Mouse (Mus musculus) adrenal gland, adult 8-10 months (tissue): ENCODE data around the gene Exoc4. TPM values are rescaled to one million over a fixed set of nuclear protein-coding genes. Genes with fewer than 3 reads are reported as not detected.

Experiments used
- DNase-seq: peaks from one replicate; pipeline ENCODE4 v3.0.0; 2022
- total RNA-seq, 4 experiments: library from RNA; stranded (reverse); gene quantifications; 2 replicates each; pipeline ENCODE4 v1.2.4; 2022

The Exoc4 gene
- total RNA-seq, 4 experiments from 2014 or later, result 53.2 to 76.5 (median 58.9) TPM

GRCm38 (mm10) chr6:33310486-33310885 lies 61.6 kb downstream of the Exoc4 start:
- DNase-seq, result no peak

GRCm38 (mm10) chr6:33322849-33323248 lies 74.0 kb downstream of the Exoc4 start:
- DNase-seq, result no peak

GRCm38 (mm10) chr6:33323386-33323785 lies 74.5 kb downstream of the Exoc4 start:
- no peak for DNase-seq

GRCm38 (mm10) chr6:33328326-33328725 lies 79.4 kb downstream of the Exoc4 start:
- DNase-seq, result no peak

GRCm38 (mm10) chr6:33347088-33347775 lies 98.3 kb downstream of the Exoc4 start:
- no peak for DNase-seq

GRCm38 (mm10) chr6:33361613-33362012 lies 112.7 kb downstream of the Exoc4 start:
- no peak for DNase-seq

GRCm38 (mm10) chr6:33380517-33380916 lies 131.6 kb downstream of the Exoc4 start:
- DNase-seq, result no peak

- DNase-seq, result no peak
These were observed 133.3 kb downstream of the Exoc4 start for GRCm38 (mm10) chr6:33382176-33382575.

GRCm38 (mm10) chr6:33392020-33392419 lies 143.1 kb downstream of the Exoc4 start:
- no peak for DNase-seq

- no peak for DNase-seq
These were observed 150.6 kb downstream of the Exoc4 start for GRCm38 (mm10) chr6:33399491-33399890.

GRCm38 (mm10) chr6:33401161-33401560 lies 152.3 kb downstream of the Exoc4 start:
- no peak for DNase-seq

GRCm38 (mm10) chr6:33405562-33406275 lies 156.8 kb downstream of the Exoc4 start:
- no peak for DNase-seq

GRCm38 (mm10) chr6:33409586-33409985 lies 160.7 kb downstream of the Exoc4 start:
- no peak for DNase-seq

- DNase-seq, result no peak
These were observed 176.1 kb downstream of the Exoc4 start for GRCm38 (mm10) chr6:33425007-33425406.

GRCm38 (mm10) chr6:33431207-33431787 lies 182.4 kb downstream of the Exoc4 start:
- DNase-seq, result no peak

GRCm38 (mm10) chr6:33440508-33440907 lies 191.6 kb downstream of the Exoc4 start:
- no peak for DNase-seq

- DNase-seq, result no peak
These were observed 204.9 kb downstream of the Exoc4 start for GRCm38 (mm10) chr6:33453810-33454209.

- DNase-seq, result no peak
These were observed 205.5 kb downstream of the Exoc4 start for GRCm38 (mm10) chr6:33454354-33454753.

GRCm38 (mm10) chr6:33455238-33455637 lies 206.4 kb downstream of the Exoc4 start:
- no peak for DNase-seq

- no peak for DNase-seq
These were observed 216.0 kb downstream of the Exoc4 start for GRCm38 (mm10) chr6:33464862-33465261.

- DNase-seq, result no peak
These were observed 216.5 kb downstream of the Exoc4 start for GRCm38 (mm10) chr6:33465392-33465791.

- no peak for DNase-seq
These were observed 217.4 kb downstream of the Exoc4 start for GRCm38 (mm10) chr6:33466168-33466839.

GRCm38 (mm10) chr6:33468480-33468879 lies 219.6 kb downstream of the Exoc4 start:
- DNase-seq, result no peak
